Mouse (Mus musculus) MEL (cell line): Measurements from ENCODE around the gene Stum. TPM values are rescaled to one million over a fixed set of nuclear protein-coding genes. Genes with fewer than 3 reads are reported as not detected.

Experiments
- DNase-seq: peaks from one replicate; pipeline ENCODE4 v3.0.0; 2011; ENCODE audit warnings: low read depth, low spot score
- H3K27ac ChIP-seq: 2 replicates; pipeline ENCODE4 v1.5.1; 2012; ENCODE audit warnings: low read depth, mild to moderate bottlenecking, control low read depth, low read length, moderate library complexity; ENCODE audit not compliant: control insufficient read depth
- H3K27me3 ChIP-seq, 2 experiments: fragments of 150-350 bp in 1 of 2; sonication (generic) in 1 of 2; 2 replicates each; pipeline ENCODE4 v1.6.1; 2012; ENCODE audit warnings: low read length in 2 of 2, mild to moderate bottlenecking in 2 of 2, improper control_type of control experiment in 1 of 2, moderate library complexity in 1 of 2; ENCODE audit not compliant: insufficient read depth in 2 of 2, control insufficient read depth in 1 of 2
- H3K36me3 ChIP-seq, 2 experiments: 2 replicates each; pipeline ENCODE4 v1.6.1; 2012 to 2014; ENCODE audit warnings: low read length in 2 of 2, improper control_type of control experiment in 1 of 2, inconsistent platforms in 1 of 2, mild to moderate bottlenecking in 1 of 2; ENCODE audit not compliant: insufficient read depth in 2 of 2, control insufficient read depth in 1 of 2
- H3K4me1 ChIP-seq, 2 experiments: fragments of 150-350 bp in 1 of 2; sonication (generic) in 1 of 2; 2 replicates each; pipeline ENCODE4 v1.6.1; 2012; ENCODE audit warnings: low read length in 2 of 2, improper control_type of control experiment in 1 of 2, mild to moderate bottlenecking in 1 of 2; ENCODE audit not compliant: insufficient read depth in 2 of 2, control insufficient read depth in 1 of 2
- H3K4me3 ChIP-seq, 2 experiments: fragments of 150-350 bp in 1 of 2; sonication (generic) in 1 of 2; 2 replicates each; pipeline ENCODE4 v1.5.1; 2012; ENCODE audit warnings: low read depth in 2 of 2, low read length in 2 of 2, mild to moderate bottlenecking in 2 of 2, moderate library complexity in 2 of 2, control low read depth in 1 of 2, improper control_type of control experiment in 1 of 2; ENCODE audit not compliant: control insufficient read depth in 1 of 2, insufficient read depth in 1 of 2
- H3K79me2 ChIP-seq: 2 replicates; pipeline ENCODE4 v1.6.1; 2012; ENCODE audit warnings: mild to moderate bottlenecking, low read length, moderate library complexity; ENCODE audit not compliant: control insufficient read depth, poor library complexity, insufficient read depth
- H3K9ac ChIP-seq: 2 replicates; pipeline ENCODE4 v1.6.1; 2012; ENCODE audit warnings: low read depth, mild to moderate bottlenecking, control low read depth, low read length, moderate library complexity; ENCODE audit not compliant: control insufficient read depth, poor library complexity, severe bottlenecking
- H3K9me3 ChIP-seq: fragments of 150-350 bp; sonication (generic); replicated peaks from 2 replicates; pipeline ENCODE4 v1.6.1; 2012; ENCODE audit warnings: mild to moderate bottlenecking, low read length, improper control_type of control experiment, moderate library complexity; ENCODE audit not compliant: insufficient read depth
- BHLHE40 ChIP-seq: IDR thresholded peaks from 2 replicates; pipeline ENCODE4 v1.6.1; 2012; ENCODE audit warnings: low read depth, mild to moderate bottlenecking, inconsistent platforms, low read length, improper control_type of control experiment, borderline replicate concordance
- CTCF ChIP-seq, 3 experiments: IDR thresholded peaks in 2 of 3; conservative IDR thresholded peaks in 1 of 3; 2 replicates each; pipeline ENCODE4 v1.5.1; 2011 to 2012; ENCODE audit warnings: low read length in 3 of 3, low read depth in 2 of 3, mild to moderate bottlenecking in 2 of 3, improper control_type of control experiment in 1 of 3, inconsistent platforms in 1 of 3, mixed read lengths in 1 of 3, moderate library complexity in 1 of 3; ENCODE audit not compliant: control insufficient read depth in 1 of 3, insufficient read depth in 1 of 3, poor library complexity in 1 of 3, severe bottlenecking in 1 of 3
- E2F4 ChIP-seq: IDR thresholded peaks from 2 replicates; pipeline ENCODE4 v1.6.1; 2011; ENCODE audit warnings: low read depth, low read length, improper control_type of control experiment, borderline replicate concordance
- EP300 ChIP-seq, 2 experiments: IDR thresholded peaks; 2 replicates each; pipeline ENCODE4 v1.6.1; 2011; ENCODE audit warnings: improper control_type of control experiment in 2 of 2, low read length in 2 of 2, low read depth in 1 of 2, mild to moderate bottlenecking in 1 of 2
- GABPA ChIP-seq: IDR thresholded peaks from 2 replicates; pipeline ENCODE4 v1.6.1; 2012; ENCODE audit warnings: low read depth, mild to moderate bottlenecking, inconsistent platforms, low read length, improper control_type of control experiment, moderate library complexity
- GATA1 ChIP-seq: IDR thresholded peaks from 2 replicates; pipeline ENCODE4 v1.6.1; 2011; ENCODE audit warnings: low read depth, low read length, improper control_type of control experiment
- HCFC1 ChIP-seq: IDR thresholded peaks from 2 replicates; pipeline ENCODE4 v1.6.1; 2012; ENCODE audit warnings: low read depth, mild to moderate bottlenecking, inconsistent platforms, low read length, improper control_type of control experiment, moderate library complexity
- KAT2A ChIP-seq: conservative IDR thresholded peaks from 2 replicates; pipeline ENCODE4 v1.6.1; 2012; ENCODE audit warnings: low read depth, low read length, improper control_type of control experiment, inconsistent platforms
- MAX ChIP-seq: IDR thresholded peaks from 2 replicates; pipeline ENCODE4 v1.6.1; 2011; ENCODE audit warnings: low read length, improper control_type of control experiment
- MYB ChIP-seq: IDR thresholded peaks from 2 replicates; pipeline ENCODE4 v1.6.1; 2011; ENCODE audit warnings: mild to moderate bottlenecking, low read depth, low read length, improper control_type of control experiment
- NELFE ChIP-seq: IDR thresholded peaks from 2 replicates; pipeline ENCODE4 v1.6.1; 2011; ENCODE audit warnings: low read depth, low read length, improper control_type of control experiment
- POLR2A ChIP-seq, 2 experiments: IDR thresholded peaks; 2 replicates each; pipeline ENCODE4 v1.6.1; 2011 to 2012; ENCODE audit warnings: low read length in 2 of 2, mild to moderate bottlenecking in 2 of 2, control low read depth in 1 of 2, improper control_type of control experiment in 1 of 2, low read depth in 1 of 2, moderate library complexity in 1 of 2; ENCODE audit not compliant: control insufficient read depth in 1 of 2, insufficient read depth in 1 of 2, poor library complexity in 1 of 2
- POLR2AphosphoS2 ChIP-seq: IDR thresholded peaks from 2 replicates; pipeline ENCODE4 v1.6.1; 2011; ENCODE audit warnings: low read length, improper control_type of control experiment
- RAD21 ChIP-seq: IDR thresholded peaks from 2 replicates; pipeline ENCODE4 v1.6.1; 2011; ENCODE audit warnings: mild to moderate bottlenecking, low read depth, low read length, improper control_type of control experiment
- SIN3A ChIP-seq: IDR thresholded peaks from 2 replicates; pipeline ENCODE4 v1.6.1; 2012; ENCODE audit warnings: low read length, improper control_type of control experiment, inconsistent platforms
- TAL1 ChIP-seq: IDR thresholded peaks from 2 replicates; pipeline ENCODE4 v1.6.1; 2012; ENCODE audit warnings: mild to moderate bottlenecking, inconsistent platforms, low read length, moderate library complexity, mixed read lengths
- UBTF ChIP-seq: IDR thresholded peaks from 2 replicates; pipeline ENCODE4 v1.6.1; 2012; ENCODE audit warnings: low read depth, mild to moderate bottlenecking, inconsistent platforms, low read length, improper control_type of control experiment, moderate library complexity, borderline replicate concordance; ENCODE audit not compliant: insufficient read depth
- ZC3H11A ChIP-seq: IDR thresholded peaks from 2 replicates; pipeline ENCODE4 v1.6.1; 2012; ENCODE audit warnings: low read depth, mild to moderate bottlenecking, inconsistent platforms, low read length, improper control_type of control experiment
- ZKSCAN1 ChIP-seq: IDR thresholded peaks from 2 replicates; pipeline ENCODE4 v1.6.1; 2012; ENCODE audit warnings: low read depth, mild to moderate bottlenecking, inconsistent platforms, low read length, improper control_type of control experiment, moderate library complexity
- ZMIZ1 ChIP-seq: IDR thresholded peaks from 2 replicates; pipeline ENCODE4 v1.6.1; 2012; ENCODE audit warnings: low read depth, mild to moderate bottlenecking, inconsistent platforms, low read length, improper control_type of control experiment, moderate library complexity
- polyA plus RNA-seq, 2 experiments: library from polyadenylated mRNA; stranded (reverse) in 1 of 2; unstranded in 1 of 2; fragments of >175 nt in 1 of 2; fragments of >200 nt in 1 of 2; gene quantifications; 2 replicates each; pipeline versions ENCODE4 v1.2.1 to v1.2.4; 2012; ENCODE audit warnings: low replicate concordance in 2 of 2, low read depth in 1 of 2; ENCODE audit not compliant: insufficient read length in 2 of 2, insufficient read depth in 1 of 2, missing spikeins in 1 of 2
- total RNA-seq: library from RNA; depleted of rRNA; stranded (reverse); fragments of 300-350 nt; gene quantifications from 2 replicates; pipeline ENCODE4 v1.2.3, GENCODE M21; 2012

The Stum gene
- total and polyA plus RNA-seq, 3 experiments, result not detected

DNA sequence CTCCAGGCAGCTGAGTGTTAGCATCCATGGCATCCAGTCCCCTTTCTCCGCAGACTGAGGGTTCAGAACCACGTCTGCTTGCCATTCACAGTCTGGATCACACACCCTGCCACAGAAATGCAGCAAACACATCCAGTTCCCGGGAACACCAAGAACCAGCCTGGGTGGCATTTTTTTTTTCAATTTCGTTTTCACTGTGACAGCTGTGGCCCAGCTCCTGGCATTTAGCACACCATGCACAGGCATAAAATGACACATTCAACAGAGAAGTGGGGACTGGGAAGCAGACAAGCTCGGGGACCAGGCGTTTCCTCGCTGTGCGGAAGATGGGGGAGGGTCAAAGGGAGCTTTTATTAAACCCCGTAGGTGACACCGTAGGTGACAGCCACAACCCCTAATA, 55.6 kb downstream of the Stum start:
- no peaks in the 10 kb centered on the region for H3K27me3 ChIP-seq
- H3K27ac ChIP-seq, result no peak overlapping the region
- H3K4me3 ChIP-seq, result peak overlapping the region in 1 of 2 experiments; percentile 28; a peak in 1 of 4 replicates
- peaks cover 6 to 26% of the 10 kb centered on the region in 2 experiments for H3K4me1 ChIP-seq
- no peak for TF ChIP-seq BHLHE40
- TF ChIP-seq UBTF, result no peak
- no peak for TF ChIP-seq MYB
- TF ChIP-seq ZC3H11A, result no peak
- no peak for TF ChIP-seq EP300 (IDR thresholded peaks at IDR 0.05; ENCODE audit: low read depth in 1 of 2, low read length in 2 of 2)
- no peak for TF ChIP-seq E2F4
- no peak for TF ChIP-seq HCFC1
- TF ChIP-seq KAT2A, result no peak
- TF ChIP-seq CTCF (IDR thresholded peaks at IDR 0.05 in 2 of 3, conservative IDR thresholded peaks at IDR 0.05 in 1 of 3; ENCODE audit: control insufficient read depth in 1 of 3, insufficient read depth in 1 of 3, low read depth in 2 of 3, low read length in 3 of 3, poor library complexity in 1 of 3, severe bottlenecking in 1 of 3), result no peak
- TF ChIP-seq NELFE, result no peak
- TF ChIP-seq SIN3A, result no peak
- TF ChIP-seq ZMIZ1, result no peak
- TF ChIP-seq TAL1, result no peak
- no peak for TF ChIP-seq GATA1
- TF ChIP-seq MAX, result no peak
- TF ChIP-seq POLR2AphosphoS2, result no peak
- TF ChIP-seq POLR2A (IDR thresholded peaks at IDR 0.05; ENCODE audit: control insufficient read depth in 1 of 2, insufficient read depth in 1 of 2, low read depth in 1 of 2, low read length in 2 of 2, poor library complexity in 1 of 2), result no peak
- no peak for TF ChIP-seq RAD21
- TF ChIP-seq GABPA, result no peak
- no peaks in the 10 kb centered on the region for H3K9me3 ChIP-seq
- no peaks in the 10 kb centered on the region for H3K79me2 ChIP-seq
- H3K9ac ChIP-seq, result peak overlapping the region; percentile 49
- no peak for DNase-seq
- H3K36me3 ChIP-seq, result peaks cover 0 to 13% of the 10 kb centered on the region in 2 experiments; a peak in 2 of 4 replicates

DNA sequence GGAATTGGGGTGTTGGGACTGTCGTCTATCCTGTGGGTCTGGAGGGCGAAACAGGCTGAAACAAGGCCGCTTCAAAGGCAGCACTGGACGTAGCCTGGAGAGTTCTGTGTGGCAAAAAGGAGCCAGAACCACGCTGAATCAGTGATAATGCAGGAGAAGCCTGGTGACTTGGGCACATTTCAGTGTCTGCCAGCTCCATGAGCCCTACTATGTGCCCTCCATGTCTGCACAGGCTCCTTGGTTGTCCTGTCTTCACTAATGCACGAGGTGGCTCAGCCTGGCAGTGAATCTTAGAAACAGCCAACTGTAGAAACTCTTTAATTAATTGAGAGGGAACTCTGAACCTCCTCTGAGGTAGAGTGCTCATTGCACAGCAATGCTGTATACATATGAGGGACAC, 56.9 kb downstream of the Stum start:
- peaks cover 8 to 26% of the 10 kb centered on the region in 2 experiments for H3K4me1 ChIP-seq
- H3K9ac ChIP-seq, result no peak overlapping the region
- no peaks in the 10 kb centered on the region for H3K27me3 ChIP-seq
- H3K79me2 ChIP-seq, result no peaks in the 10 kb centered on the region
- TF ChIP-seq ZMIZ1, result no peak
- TF ChIP-seq POLR2AphosphoS2, result no peak
- peak; percentile 53; the same call in 1 of the 2 replicates for TF ChIP-seq ZKSCAN1
- no peak overlapping the region for H3K4me3 ChIP-seq
- H3K27ac ChIP-seq, result no peak overlapping the region
- DNase-seq, result no peak
- peaks cover 0 to 15% of the 10 kb centered on the region in 2 experiments; a peak in 2 of 4 replicates for H3K36me3 ChIP-seq
- no peaks in the 10 kb centered on the region for H3K9me3 ChIP-seq
